Mouse (Mus musculus) ES-E14 (cell line): ENCODE data around the gene Spns3. TPM values are rescaled to one million over a fixed set of nuclear protein-coding genes. Genes with fewer than 3 reads are reported as not detected.

Experiments used
- DNase-seq: peaks from one replicate; pipeline ENCODE4 v3.0.0-alpha.2; 2013; ENCODE audit warnings: low read depth, low spot score
- H3K27ac ChIP-seq: 2 replicates; pipeline ENCODE4 v1.5.1; 2012; ENCODE audit warnings: low read depth, mild to moderate bottlenecking, low read length, moderate library complexity, mixed read lengths; ENCODE audit not compliant: poor library complexity, insufficient read depth, severe bottlenecking
- H3K36me3 ChIP-seq: 2 replicates; pipeline ENCODE4 v1.6.1; 2012; ENCODE audit warnings: mild to moderate bottlenecking, low read length, moderate library complexity, mixed read lengths; ENCODE audit not compliant: control insufficient read depth, poor library complexity, insufficient read depth, severe bottlenecking
- H3K4me1 ChIP-seq, 2 experiments: fragments of 150-350 bp in 1 of 2; sonication (generic) in 1 of 2; 2 replicates each; pipeline ENCODE4 v1.6.1; 2012; ENCODE audit warnings: low read length in 2 of 2, mild to moderate bottlenecking in 1 of 2, mixed read lengths in 1 of 2; ENCODE audit not compliant: control insufficient read depth in 2 of 2, insufficient read depth in 2 of 2, poor library complexity in 1 of 2
- H3K4me3 ChIP-seq, 2 experiments: fragments of 150-350 bp in 1 of 2; sonication (generic) in 1 of 2; 2 replicates each; pipeline ENCODE4 v1.5.1; 2012; ENCODE audit warnings: low read length in 2 of 2, low read depth in 1 of 2, mild to moderate bottlenecking in 1 of 2, mixed read lengths in 1 of 2; ENCODE audit not compliant: insufficient read depth in 1 of 2, poor library complexity in 1 of 2, severe bottlenecking in 1 of 2
- H3K9ac ChIP-seq: 2 replicates; pipeline ENCODE4 v1.6.1; 2012; ENCODE audit warnings: low read depth, mild to moderate bottlenecking, low read length, mixed read lengths; ENCODE audit not compliant: poor library complexity, insufficient read depth, severe bottlenecking
- H3K9me3 ChIP-seq: fragments of 150-350 bp; sonication (generic); 2 replicates; pipeline ENCODE4 v1.6.1; 2012; ENCODE audit warnings: low read depth, mild to moderate bottlenecking, low read length; ENCODE audit not compliant: control insufficient read depth, insufficient read depth
- CHD2 ChIP-seq: IDR thresholded peaks from 2 replicates; pipeline ENCODE4 v1.6.1; 2014; ENCODE audit warnings: mild to moderate bottlenecking, low read depth, low read length, inconsistent platforms
- HCFC1 ChIP-seq: IDR thresholded peaks from 2 replicates; pipeline ENCODE4 v1.6.1; 2012; ENCODE audit warnings: low read length, inconsistent platforms, borderline replicate concordance; ENCODE audit not compliant: insufficient read depth
- MAFK ChIP-seq: IDR thresholded peaks from 2 replicates; pipeline ENCODE4 v1.6.1; 2014; ENCODE audit warnings: mild to moderate bottlenecking, low read depth, low read length, inconsistent platforms; ENCODE audit not compliant: insufficient read depth
- ZC3H11A ChIP-seq: IDR thresholded peaks from 2 replicates; pipeline ENCODE4 v1.6.1; 2012; ENCODE audit warnings: low read depth, mild to moderate bottlenecking, inconsistent platforms, low read length, borderline replicate concordance
- ZNF384 ChIP-seq: IDR thresholded peaks from 2 replicates; pipeline ENCODE4 v1.6.1; 2012; ENCODE audit warnings: low read depth, low read length, inconsistent platforms
- in situ Hi-C, 2 experiments: fragments of 600-800 bp; cut with MboI; formaldehyde crosslinking; loops; one replicate each; pipeline ENCODE4 v1.15.1; 2025; ENCODE audit warnings: low sequenced_read_pairs in 2 of 2, inconsistent platforms in 1 of 2; ENCODE audit not compliant: unreplicated experiment in 2 of 2
- total RNA-seq: library from RNA; depleted of rRNA; stranded (reverse); fragments of 300-350 nt; gene quantifications from 2 replicates; pipeline ENCODE4 v1.2.3, GENCODE M21; 2012

Gene Spns3
- total RNA-seq, 1 experiment, result 1.9 TPM

GRCm38 (mm10) chr11:72514967-72515366 is 35.3 kb downstream of the Spns3 start:
- no peak overlapping the region for H3K4me3 ChIP-seq
- DNase-seq, result no peak
- in situ Hi-C loops, result no loop called here
- no peak overlapping the region for H3K27ac ChIP-seq
- no peak overlapping the region for H3K9ac ChIP-seq
- no peaks in the 10 kb centered on the region for H3K36me3 ChIP-seq
- H3K4me1 ChIP-seq, result no peaks in the 10 kb centered on the region; a peak in 1 of 4 replicates
- H3K9me3 ChIP-seq, result no peaks in the 10 kb centered on the region
- TF ChIP-seq ZNF384 (no peak), CHD2 (no peak), HCFC1 (no peak), MAFK (no peak), ZC3H11A (no peak)

- Histone ChIP-seq H3K4me1 (no peaks in the 10 kb centered on the region), H3K9ac (no peak overlapping the region), H3K9me3 (no peaks in the 10 kb centered on the region), H3K36me3 (no peaks in the 10 kb centered on the region), H3K4me3 (no peak overlapping the region), H3K27ac (no peak overlapping the region)
- no peak for TF ChIP-seq MAFK
- TF ChIP-seq HCFC1, result no peak
- TF ChIP-seq CHD2, result no peak
- no peak for TF ChIP-seq ZC3H11A
- no peak for TF ChIP-seq ZNF384
- in situ Hi-C loops, result no loop called here
- DNase-seq, result no peak
Observed at GRCm38 (mm10) chr11:72508651-72509050, 41.7 kb downstream of the Spns3 start.

DNA sequence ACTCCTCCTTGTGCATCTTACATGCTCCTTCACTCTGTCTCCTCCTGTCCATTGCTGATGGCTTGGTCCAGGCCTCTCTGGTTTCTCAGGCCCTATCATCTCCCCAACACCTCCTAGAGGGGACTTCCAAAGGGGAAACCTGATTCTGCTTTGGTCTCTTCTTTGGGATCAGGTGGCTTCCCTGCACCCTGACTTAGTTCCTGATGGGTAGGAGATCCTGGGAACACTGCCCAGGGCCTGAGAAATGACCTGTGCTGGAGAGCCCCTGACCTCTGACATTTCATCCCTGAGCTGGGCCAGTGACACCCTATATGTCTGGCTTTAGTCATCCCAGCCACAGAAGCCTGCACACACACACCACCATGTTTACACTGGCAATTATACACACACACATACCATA is 42.7 kb downstream of the Spns3 start:
- peaks cover 0 to 3% of the 10 kb centered on the region in 2 experiments; a peak in 1 of 4 replicates for H3K4me1 ChIP-seq
- TF ChIP-seq HCFC1, result no peak
- no peak for TF ChIP-seq ZC3H11A
- TF ChIP-seq ZNF384, result no peak
- TF ChIP-seq MAFK, result no peak
- no peak for TF ChIP-seq CHD2
- in situ Hi-C loops, result no loop called here
- DNase-seq, result no peak
- no peaks in the 10 kb centered on the region for H3K9me3 ChIP-seq
- H3K4me3 ChIP-seq, result no peak overlapping the region
- H3K36me3 ChIP-seq, result no peaks in the 10 kb centered on the region
- H3K9ac ChIP-seq, result no peak overlapping the region
- peak overlapping the region; percentile 25; the same call in 1 of the 2 replicates for H3K27ac ChIP-seq

DNA sequence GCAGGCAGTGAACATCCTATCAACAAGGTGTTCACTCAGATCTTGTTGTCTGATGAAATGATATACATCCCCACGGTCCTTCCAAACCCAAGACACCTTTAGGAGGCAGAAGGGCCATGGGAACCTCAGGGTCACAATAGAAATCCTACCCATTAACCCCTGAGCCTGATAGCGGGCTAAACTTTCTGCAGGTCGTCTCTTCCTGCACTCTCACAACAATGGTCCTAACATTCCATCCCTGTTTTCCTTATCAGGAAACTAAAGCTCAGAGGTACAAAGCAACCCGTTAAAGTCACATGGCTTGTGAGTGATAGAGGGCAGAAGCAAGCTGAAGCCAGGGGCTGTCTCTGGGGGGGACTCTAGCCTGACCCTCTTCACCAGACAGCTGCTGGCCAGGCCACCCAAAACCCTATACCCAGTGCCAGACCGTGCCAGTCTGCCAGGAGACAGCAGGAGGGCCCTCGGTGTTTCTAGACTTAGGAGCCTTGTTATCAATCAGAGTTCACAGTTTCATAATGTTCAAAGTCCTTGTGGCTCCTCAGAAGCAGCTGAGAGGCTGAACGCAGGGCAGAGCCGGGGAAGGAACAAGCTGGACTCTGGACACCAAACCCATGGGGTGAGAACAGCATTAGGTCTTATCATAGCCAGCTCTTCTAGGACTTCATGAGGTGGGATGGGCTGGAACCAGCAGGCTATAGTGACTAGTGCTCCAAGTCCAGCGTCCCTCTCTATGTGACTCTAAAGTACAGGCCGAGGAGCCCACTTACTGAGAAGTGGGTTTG is 46.1 kb downstream of the Spns3 start:
- in situ Hi-C loops, result no loop called here
- Histone ChIP-seq H3K36me3 (no peaks in the 10 kb centered on the region), H3K9ac (no peak overlapping the region), H3K27ac (no peak overlapping the region), H3K4me3 (no peak overlapping the region), H3K9me3 (no peaks in the 10 kb centered on the region), H3K4me1 (peaks cover 0 to 3% of the 10 kb centered on the region in 2 experiments; a peak in 1 of 4 replicates)
- DNase-seq, result no peak
- TF ChIP-seq CHD2, result no peak
- no peak for TF ChIP-seq ZC3H11A
- no peak for TF ChIP-seq MAFK
- TF ChIP-seq HCFC1, result no peak
- TF ChIP-seq ZNF384, result no peak

GRCm38 (mm10) chr11:72503501-72503921 is 46.8 kb downstream of the Spns3 start:
- in situ Hi-C loops, result no loop called here
- no peak overlapping the region for H3K27ac ChIP-seq
- no peak overlapping the region for H3K9ac ChIP-seq
- H3K36me3 ChIP-seq, result no peaks in the 10 kb centered on the region
- H3K4me3 ChIP-seq, result no peak overlapping the region
- no peak for TF ChIP-seq ZNF384
- TF ChIP-seq HCFC1, result no peak
- TF ChIP-seq ZC3H11A, result no peak
- TF ChIP-seq CHD2, result no peak
- TF ChIP-seq MAFK, result no peak
- DNase-seq, result no peak
- H3K9me3 ChIP-seq, result no peaks in the 10 kb centered on the region
- H3K4me1 ChIP-seq, result peaks cover 0 to 3% of the 10 kb centered on the region in 2 experiments; a peak in 1 of 4 replicates
